Mouse (Mus musculus): Measurements from ENCODE around the gene Nuak1. TPM values are rescaled to one million over a fixed set of nuclear protein-coding genes. Genes with fewer than 3 reads are reported as not detected.

The Nuak1 gene
- total RNA-seq (2012; rRNA removed), result 0.92 and 1.1 TPM in 2 replicates
- polyA plus RNA-seq (2012; ENCODE audit: insufficient read depth in 1 of 2, insufficient read length in 2 of 2, low read depth in 1 of 2, low replicate concordance in 2 of 2, missing spikeins in 1 of 2), result 1 to 10 TPM in 1 of 2 experiments, not detected in 1; 2.2 TPM

DNA sequence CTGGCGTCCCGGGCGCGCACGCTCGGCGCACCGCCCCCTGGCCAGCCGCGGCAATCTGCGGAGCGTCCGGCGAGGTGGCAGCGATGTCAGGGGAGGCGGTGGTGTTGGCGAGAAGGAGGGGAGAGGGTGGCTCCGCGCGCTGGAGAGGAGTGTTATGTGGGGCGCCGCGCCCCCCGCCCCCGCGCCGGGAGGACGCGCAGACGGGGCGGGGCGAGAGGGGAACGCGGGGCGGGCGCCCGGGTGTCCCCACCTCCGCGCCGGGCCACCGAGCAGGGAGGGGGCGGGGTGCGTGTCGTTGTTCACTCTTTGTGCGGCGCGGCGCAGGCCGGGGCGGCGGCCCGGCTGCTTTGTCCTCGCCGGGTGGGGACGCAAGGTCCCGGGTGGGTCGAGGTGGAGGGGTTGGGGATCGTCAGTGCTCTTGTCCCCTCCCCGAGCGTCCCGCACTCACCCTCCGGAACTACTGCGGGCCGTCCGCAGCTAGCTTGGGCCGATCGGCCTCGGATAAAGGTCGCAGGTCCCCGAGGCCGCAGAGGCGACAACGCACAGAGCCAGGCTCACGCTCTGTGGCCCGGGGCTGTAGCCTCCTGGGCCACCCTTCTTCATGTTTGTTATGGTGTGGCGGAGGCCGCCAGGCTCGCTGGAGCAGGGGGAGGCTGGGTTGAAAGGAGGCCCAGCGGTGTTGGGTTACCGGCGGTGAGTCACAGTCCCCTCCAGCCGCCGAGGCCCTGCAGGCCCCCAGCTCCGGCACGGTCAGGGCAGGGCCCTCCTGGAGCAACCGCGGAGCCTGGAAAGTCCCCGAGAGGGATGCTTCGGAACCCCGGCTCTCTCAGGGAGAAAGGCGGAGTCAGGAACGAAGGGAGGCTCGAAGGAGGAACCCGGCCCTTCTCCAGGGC lies at the start of gene Nuak1:
TSS of gene Nuak1 (minus strand) at position 57 of the 893 bp plus-strand sequence.
- Histone ChIP-seq H3K27ac (ENCODE audit: control insufficient read depth, low read depth, low read length) (0 out of 2 replicates have a peak within 1 kb of the TSS, but pooled peaks have one; percentile 5), H3K27me3 (ENCODE audit: control insufficient read depth in 1 of 2, insufficient read depth in 2 of 2, low read length in 2 of 2) (peaks cover 0 to 4% of the 10 kb centered on the region in 2 experiments; a peak in 2 of 4 replicates)
- peak; percentile 77 for DNase-seq (ENCODE audit: low read depth, low spot score)

GRCm38 (mm10) chr10:84490115-84490514 lies 49.7 kb upstream of the Nuak1 start:
- TF ChIP-seq BHLHE40 (IDR thresholded peaks at IDR 0.05; ENCODE audit: borderline replicate concordance, low read depth, low read length), result peak; percentile 63; the same call in 1 of the 2 replicates
- TF ChIP-seq GABPA (IDR thresholded peaks at IDR 0.05; ENCODE audit: low read depth, low read length), result no peak
- TF ChIP-seq USF2 (IDR thresholded peaks at IDR 0.05; ENCODE audit: borderline replicate concordance in 1 of 2, insufficient read depth in 1 of 2, low read depth in 1 of 2, low read length in 2 of 2), result no peak
- TF ChIP-seq NELFE (IDR thresholded peaks at IDR 0.05; ENCODE audit: low read depth, low read length), result no peak
- no peak for TF ChIP-seq CHD2 (IDR thresholded peaks at IDR 0.05; ENCODE audit: low read length)
- TF ChIP-seq GATA1 (IDR thresholded peaks at IDR 0.05; ENCODE audit: low read depth, low read length), result peak; percentile 15; the same call in 1 of the 2 replicates
- TF ChIP-seq NRF1 (IDR thresholded peaks at IDR 0.05; ENCODE audit: insufficient read depth, low read depth, low read length, poor library complexity, severe bottlenecking), result no peak
- 0 out of 2 replicates have a peak, but pooled peaks have one; percentile 38 for TF ChIP-seq ETS1 (IDR thresholded peaks at IDR 0.05; ENCODE audit: low read depth, low read length)
- no peak overlapping the region for H3K27ac ChIP-seq (ENCODE audit: control insufficient read depth, low read depth, low read length)
- no peak overlapping the region for H3K4me3 ChIP-seq (ENCODE audit: control insufficient read depth in 1 of 2, insufficient read depth in 1 of 2, low read depth in 2 of 2, low read length in 2 of 2)
- no peaks in the 10 kb centered on the region for H3K9me3 ChIP-seq (replicated peaks; ENCODE audit: insufficient read depth, low read length)
- H3K79me2 ChIP-seq (ENCODE audit: control insufficient read depth, insufficient read depth, low read length, poor library complexity), result no peaks in the 10 kb centered on the region
- H3K4me1 ChIP-seq (ENCODE audit: control insufficient read depth in 1 of 2, insufficient read depth in 2 of 2, low read length in 2 of 2), result peaks cover 0 to 7% of the 10 kb centered on the region in 2 experiments; a peak in 3 of 4 replicates
- H3K36me3 ChIP-seq (ENCODE audit: control insufficient read depth in 1 of 2, insufficient read depth in 2 of 2, low read length in 2 of 2), result peaks cover 0 to 3% of the 10 kb centered on the region in 2 experiments; a peak in 1 of 4 replicates
- H3K27me3 ChIP-seq (ENCODE audit: control insufficient read depth in 1 of 2, insufficient read depth in 2 of 2, low read length in 2 of 2), result no peaks in the 10 kb centered on the region; a peak in 1 of 4 replicates
- peak; percentile 24 for DNase-seq (ENCODE audit: low read depth, low spot score)
- no peak overlapping the region for H3K9ac ChIP-seq (ENCODE audit: control insufficient read depth, low read depth, low read length, poor library complexity, severe bottlenecking)

More for the DNA sequence above, at the start of gene Nuak1:
- no peaks in the 10 kb centered on the region for H3K9me3 ChIP-seq (replicated peaks; ENCODE audit: insufficient read depth, low read length)
- TF ChIP-seq POLR2AphosphoS2 (IDR thresholded peaks at IDR 0.05; ENCODE audit: low read length) (0 out of 2 replicates have a peak, but pooled peaks have one; percentile 35), RCOR1 (IDR thresholded peaks at IDR 0.05; ENCODE audit: low read depth, low read length) (no peak), TCF12 (IDR thresholded peaks at IDR 0.05; ENCODE audit: low read depth, low read length) (peak; percentile 30; the same call in 1 of the 2 replicates), ZC3H11A (IDR thresholded peaks at IDR 0.05; ENCODE audit: low read depth, low read length) (no peak), MEF2A (IDR thresholded peaks at IDR 0.05; ENCODE audit: extremely low read depth, insufficient replicate concordance, low read depth, low read length, poor library complexity, severe bottlenecking) (no peak), CHD1 (IDR thresholded peaks at IDR 0.05; ENCODE audit: low read depth, low read length) (no peak), SMC3 (IDR thresholded peaks at IDR 0.05; ENCODE audit: low read depth, low read length) (no peak), ZKSCAN1 (IDR thresholded peaks at IDR 0.05; ENCODE audit: low read depth, low read length) (no peak), ZNF384 (IDR thresholded peaks at IDR 0.05; ENCODE audit: low read depth, low read length) (no peak), TAL1 (IDR thresholded peaks at IDR 0.05; ENCODE audit: low read length) (no peak), MAZ (IDR thresholded peaks at IDR 0.05; ENCODE audit: low read depth, low read length) (peak; percentile 59; the same call in 1 of the 2 replicates), ELF1 (IDR thresholded peaks at IDR 0.05; ENCODE audit: low read depth, low read length) (no peak), SIN3A (IDR thresholded peaks at IDR 0.05; ENCODE audit: low read length) (peak; percentile 48), HCFC1 (IDR thresholded peaks at IDR 0.05; ENCODE audit: low read depth, low read length) (peak; percentile 29), CHD2 (IDR thresholded peaks at IDR 0.05; ENCODE audit: low read length) (no peak), NRF1 (IDR thresholded peaks at IDR 0.05; ENCODE audit: insufficient read depth, low read depth, low read length, poor library complexity, severe bottlenecking) (peak; percentile 59), MYB (IDR thresholded peaks at IDR 0.05; ENCODE audit: low read depth, low read length) (no peak), ZMIZ1 (IDR thresholded peaks at IDR 0.05; ENCODE audit: low read depth, low read length) (0 out of 2 replicates have a peak, but pooled peaks have one; percentile 40), RAD21 (IDR thresholded peaks at IDR 0.05; ENCODE audit: low read depth, low read length) (no peak), GABPA (IDR thresholded peaks at IDR 0.05; ENCODE audit: low read depth, low read length) (no peak), CTCF (IDR thresholded peaks at IDR 0.05 in 2 of 3, conservative IDR thresholded peaks at IDR 0.05 in 1 of 3; ENCODE audit: control insufficient read depth in 1 of 3, insufficient read depth in 1 of 3, low read depth in 2 of 3, low read length in 3 of 3, poor library complexity in 1 of 3, severe bottlenecking in 1 of 3) (no peak), POLR2A (IDR thresholded peaks at IDR 0.05; ENCODE audit: control insufficient read depth in 1 of 2, insufficient read depth in 1 of 2, low read depth in 1 of 2, low read length in 2 of 2, poor library complexity in 1 of 2) (peak; percentile 54 to 56; a peak in 3 of 4 replicates), UBTF (IDR thresholded peaks at IDR 0.05; ENCODE audit: borderline replicate concordance, insufficient read depth, low read depth, low read length) (no peak), NELFE (IDR thresholded peaks at IDR 0.05; ENCODE audit: low read depth, low read length) (peak; percentile 67), TBP (IDR thresholded peaks at IDR 0.05; ENCODE audit: low read depth, low read length) (no peak), ETS1 (IDR thresholded peaks at IDR 0.05; ENCODE audit: low read depth, low read length) (no peak), EP300 (IDR thresholded peaks at IDR 0.05; ENCODE audit: low read depth in 1 of 2, low read length in 2 of 2) (no peak), MAFK (IDR thresholded peaks at IDR 0.05; ENCODE audit: borderline replicate concordance, low read depth, low read length) (no peak), MAX (IDR thresholded peaks at IDR 0.05; ENCODE audit: low read length) (no peak), KAT2A (conservative IDR thresholded peaks at IDR 0.05; ENCODE audit: low read depth, low read length) (no peak), BHLHE40 (IDR thresholded peaks at IDR 0.05; ENCODE audit: borderline replicate concordance, low read depth, low read length) (no peak)
- peak within 1 kb of the TSS; percentile 93 for H3K9ac ChIP-seq (ENCODE audit: control insufficient read depth, low read depth, low read length, poor library complexity, severe bottlenecking)
- peaks cover 1% of the 10 kb centered on the region; the same call in 1 of the 2 replicates for H3K79me2 ChIP-seq (ENCODE audit: control insufficient read depth, insufficient read depth, low read length, poor library complexity)
- H3K4me1 ChIP-seq (ENCODE audit: control insufficient read depth in 1 of 2, insufficient read depth in 2 of 2, low read length in 2 of 2), result peaks cover 0 to 12% of the 10 kb centered on the region in 2 experiments; a peak in 2 of 4 replicates
- H3K36me3 ChIP-seq (ENCODE audit: control insufficient read depth in 1 of 2, insufficient read depth in 2 of 2, low read length in 2 of 2), result peaks cover 0 to 7% of the 10 kb centered on the region in 2 experiments; a peak in 2 of 4 replicates
- H3K4me3 ChIP-seq (ENCODE audit: control insufficient read depth in 1 of 2, insufficient read depth in 1 of 2, low read depth in 2 of 2, low read length in 2 of 2), result peak within 1 kb of the TSS; percentile 84 to 99
